Mouse (Mus musculus) CH12.LX (cell line): Measurements from ENCODE around the gene Nos1ap.

Experiments used
- CTCF ChIP-seq, 2 experiments: IDR thresholded peaks in 1 of 2; conservative IDR thresholded peaks in 1 of 2; 2 replicates each; pipeline ENCODE4 v1.5.1; 2011 to 2012; ENCODE audit warnings: low read depth in 2 of 2, low read length in 2 of 2, improper control_type of control experiment in 1 of 2, inconsistent platforms in 1 of 2, mild to moderate bottlenecking in 1 of 2, moderate library complexity in 1 of 2
- E2F4 ChIP-seq: IDR thresholded peaks from 2 replicates; pipeline ENCODE4 v1.6.1; 2011; ENCODE audit warnings: low read depth, low read length, improper control_type of control experiment; ENCODE audit not compliant: insufficient replicate concordance
- EP300 ChIP-seq: IDR thresholded peaks from 2 replicates; pipeline ENCODE4 v1.6.1; 2011; ENCODE audit warnings: low read length, improper control_type of control experiment
- HCFC1 ChIP-seq: IDR thresholded peaks from 2 replicates; pipeline ENCODE4 v1.6.1; 2012; ENCODE audit warnings: low read depth, mild to moderate bottlenecking, inconsistent platforms, low read length, improper control_type of control experiment
- JUND ChIP-seq: conservative IDR thresholded peaks from 2 replicates; pipeline ENCODE4 v1.6.1; 2011; ENCODE audit warnings: low read depth, low read length, improper control_type of control experiment
- KAT2A ChIP-seq: IDR thresholded peaks from 2 replicates; pipeline ENCODE4 v1.6.1; 2012; ENCODE audit warnings: low read length, improper control_type of control experiment, inconsistent platforms; ENCODE audit not compliant: insufficient replicate concordance
- MAFK ChIP-seq: IDR thresholded peaks from 2 replicates; pipeline ENCODE4 v1.6.1; 2011; ENCODE audit warnings: low read length, improper control_type of control experiment; ENCODE audit not compliant: insufficient replicate concordance
- MAX ChIP-seq: IDR thresholded peaks from 2 replicates; pipeline ENCODE4 v1.6.1; 2011; ENCODE audit warnings: low read length, improper control_type of control experiment
- POLR2A ChIP-seq: IDR thresholded peaks from 2 replicates; pipeline ENCODE4 v1.6.1; 2011; ENCODE audit warnings: low read depth, mild to moderate bottlenecking, improper control_type of control experiment, low read length
- UBTF ChIP-seq: IDR thresholded peaks from 2 replicates; pipeline ENCODE4 v1.6.1; 2012; ENCODE audit warnings: low read depth, mild to moderate bottlenecking, inconsistent platforms, low read length, improper control_type of control experiment, moderate library complexity

DNA sequence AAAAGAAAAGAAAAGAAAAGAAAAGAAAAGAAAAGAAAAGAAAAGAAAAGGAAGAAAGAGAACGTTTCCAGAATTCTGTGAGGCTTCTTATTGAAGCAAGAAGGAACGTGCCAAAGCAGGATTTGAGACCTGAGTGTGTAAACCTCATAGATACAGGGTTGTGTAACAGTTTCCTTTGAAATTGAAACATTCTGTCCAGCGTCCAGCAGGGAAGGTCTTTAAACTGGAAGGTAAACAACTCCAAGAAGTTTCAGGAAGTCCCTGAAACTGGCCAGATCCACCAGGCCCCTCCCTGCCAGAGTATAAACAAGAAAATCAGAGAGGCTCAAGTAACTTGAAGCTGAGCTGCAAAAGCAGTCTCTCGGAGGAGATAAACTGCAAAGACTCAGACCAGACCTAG, 870 bp upstream of the Nos1ap start:
- no peak for TF ChIP-seq POLR2A
- no peak for TF ChIP-seq JUND
- TF ChIP-seq HCFC1: no peak
- no peak for TF ChIP-seq E2F4
- TF ChIP-seq MAX: no peak
- no peak for TF ChIP-seq EP300
- TF ChIP-seq CTCF (conservative IDR thresholded peaks at IDR 0.05 in 1 of 2, IDR thresholded peaks at IDR 0.05 in 1 of 2; ENCODE audit: low read depth in 2 of 2, low read length in 2 of 2): no peak
- no peak for TF ChIP-seq MAFK
- TF ChIP-seq UBTF: no peak
- no peak for TF ChIP-seq KAT2A
